19 mouse cellular contexts compared by ENCODE assay signal in the genomic region with DNA sequence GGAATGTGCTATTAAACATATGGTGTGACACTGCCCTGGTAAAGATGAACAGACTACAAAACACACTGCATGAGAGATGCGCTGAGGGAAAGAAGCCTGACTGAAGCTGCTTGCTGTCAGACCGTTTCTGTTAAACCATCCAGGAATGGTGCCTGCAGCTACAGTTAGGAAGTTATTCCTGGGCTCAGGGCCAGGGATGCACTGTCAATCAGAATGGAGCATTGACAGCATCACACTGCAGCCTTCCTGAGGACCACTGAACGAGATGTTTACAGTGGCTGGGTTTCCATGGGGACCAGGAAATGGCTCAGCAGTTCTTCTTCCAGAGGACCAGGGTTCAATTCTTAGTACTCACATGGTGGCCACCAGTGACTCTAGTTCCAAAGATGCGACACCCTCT.
DNase-seq lines count a peak whose midpoint lies in the region; ATAC-seq and TF ChIP-seq lines count a peak whose summit lies in the region.
"Had no signal": no experiment of that assay in that cellular context is flagged by ENCODE, and none has a peak within 500 bp of the region (broad histone marks: within the 10 kb centered on the region; RNA-seq: fewer than 3 reads in every experiment).

No protein-coding gene starts in this region.

- no peak overlapping the region for H3K9ac ChIP-seq in forebrain, postnatal 0 days
- H3K9ac ChIP-seq in limb, embryonic 11.5 days (ENCODE audit: low read length): no peak overlapping the region
- H3K9ac ChIP-seq in midbrain, embryonic 16.5 days (ENCODE audit: low read depth, low read length): no peak overlapping the region
- no peak overlapping the region for H3K9ac ChIP-seq in midbrain, postnatal 0 days (replicated peaks; ENCODE audit: low read length, poor library complexity, severe bottlenecking)
- H3K9ac ChIP-seq: embryonic facial prominence, embryonic 15.5 days; heart, embryonic 15.5 days; limb, embryonic 15.5 days; midbrain, embryonic 15.5 days had no signal

- H3K9me3 ChIP-seq in forebrain, postnatal 0 days (ENCODE audit: low read length): no peaks in the 10 kb centered on the region
- peaks cover 14% of the 10 kb centered on the region for H3K9me3 ChIP-seq in forebrain, embryonic 10.5 days
- H3K9me3 ChIP-seq in limb, embryonic 11.5 days (ENCODE audit: control insufficient read depth, low read length): peaks cover 4% of the 10 kb centered on the region
- no peaks in the 10 kb centered on the region for H3K9me3 ChIP-seq in limb, embryonic 10.5 days (replicated peaks)
- no peaks in the 10 kb centered on the region for H3K9me3 ChIP-seq in midbrain, embryonic 16.5 days (replicated peaks; ENCODE audit: control insufficient read depth, low read length, poor library complexity, severe bottlenecking)
- H3K9me3 ChIP-seq in midbrain, postnatal 0 days (ENCODE audit: low read length): no peaks in the 10 kb centered on the region
- H3K9me3 ChIP-seq: heart, embryonic 15.5 days; limb, embryonic 15.5 days; midbrain, embryonic 15.5 days had no signal

- H3K4me2 ChIP-seq in forebrain, postnatal 0 days (ENCODE audit: low read depth): no peak overlapping the region
- H3K4me2 ChIP-seq in limb, embryonic 11.5 days (ENCODE audit: low read depth, severe bottlenecking): no peak overlapping the region
- no peak overlapping the region for H3K4me2 ChIP-seq in midbrain, embryonic 16.5 days (ENCODE audit: low read length)
- no peak overlapping the region for H3K4me2 ChIP-seq in midbrain, postnatal 0 days (ENCODE audit: low read depth, low read length, poor library complexity, severe bottlenecking)
- H3K4me2 ChIP-seq: embryonic facial prominence, embryonic 15.5 days; heart, embryonic 15.5 days; limb, embryonic 15.5 days; midbrain, embryonic 15.5 days had no signal

- H3K4me3 ChIP-seq in forebrain, postnatal 0 days (ENCODE audit: low read depth, low read length): no peak overlapping the region
- H3K4me3 ChIP-seq in forebrain, embryonic 10.5 days: no peak overlapping the region
- no peak overlapping the region for H3K4me3 ChIP-seq in limb, embryonic 11.5 days (ENCODE audit: low read depth, low read length)
- no peak overlapping the region for H3K4me3 ChIP-seq in limb, embryonic 10.5 days
- no peak overlapping the region for H3K4me3 ChIP-seq in midbrain, embryonic 16.5 days (ENCODE audit: low read depth, low read length)
- H3K4me3 ChIP-seq in midbrain, postnatal 0 days (ENCODE audit: low read depth, low read length): no peak overlapping the region
- H3K4me3 ChIP-seq: embryonic facial prominence, embryonic 15.5 days; heart, embryonic 15.5 days; limb, embryonic 15.5 days; midbrain, embryonic 15.5 days had no signal

- peak; percentile 40 for DNase-seq in forebrain, postnatal 0 days
- DNase-seq in forebrain, embryonic 10.5 days (ENCODE audit: extremely low spot score, low spot score): no peak
- DNase-seq in limb, embryonic 11.5 days (ENCODE audit: low spot score): peak; percentile 18
- DNase-seq in limb, embryonic 10.5 days (ENCODE audit: low spot score): no peak
- DNase-seq in midbrain, postnatal 0 days (ENCODE audit: low spot score): no peak
- peak; percentile 4 for DNase-seq in c-Kit-positive CD71-positive TER-119-positive erythroid progenitor cells, embryonic 14.5 days (ENCODE audit: low spot score)
- DNase-seq: adrenal gland, adult 2 months; cerebellum, adult 11 months; cerebellum, postnatal 10 days; gastrocnemius, postnatal 36 days; kidney, adult 18-20 months; right cerebral cortex, adult 18-20 months had no signal

- H3K36me3 ChIP-seq in forebrain, postnatal 0 days (ENCODE audit: insufficient read depth): no peaks in the 10 kb centered on the region
- no peaks in the 10 kb centered on the region for H3K36me3 ChIP-seq in forebrain, embryonic 10.5 days (replicated peaks)
- H3K36me3 ChIP-seq in limb, embryonic 11.5 days (ENCODE audit: control insufficient read depth, insufficient read depth, low read length): no peaks in the 10 kb centered on the region
- no peaks in the 10 kb centered on the region for H3K36me3 ChIP-seq in limb, embryonic 10.5 days
- H3K36me3 ChIP-seq in midbrain, embryonic 16.5 days (ENCODE audit: control insufficient read depth, insufficient read depth, low read length): no peaks in the 10 kb centered on the region
- H3K36me3 ChIP-seq in midbrain, postnatal 0 days (ENCODE audit: insufficient read depth, low read length): no peaks in the 10 kb centered on the region
- H3K36me3 ChIP-seq: embryonic facial prominence, embryonic 15.5 days; heart, embryonic 15.5 days; limb, embryonic 15.5 days; midbrain, embryonic 15.5 days had no signal

- H3K4me1 ChIP-seq in forebrain, postnatal 0 days (ENCODE audit: insufficient read depth): no peaks in the 10 kb centered on the region
- peaks cover 44% of the 10 kb centered on the region for H3K4me1 ChIP-seq in forebrain, embryonic 10.5 days
- H3K4me1 ChIP-seq in limb, embryonic 11.5 days (ENCODE audit: control insufficient read depth, insufficient read depth, low read length): peaks cover 12% of the 10 kb centered on the region
- H3K4me1 ChIP-seq in limb, embryonic 10.5 days: peaks cover 35% of the 10 kb centered on the region
- peaks cover 22% of the 10 kb centered on the region for H3K4me1 ChIP-seq in midbrain, embryonic 16.5 days (ENCODE audit: control insufficient read depth, insufficient read depth, low read length)
- H3K4me1 ChIP-seq in midbrain, postnatal 0 days (ENCODE audit: insufficient read depth, low read length): no peaks in the 10 kb centered on the region
- H3K4me1 ChIP-seq: embryonic facial prominence, embryonic 15.5 days; limb, embryonic 15.5 days had no signal

- H3K27me3 ChIP-seq in forebrain, postnatal 0 days (ENCODE audit: insufficient read depth, low read length): no peaks in the 10 kb centered on the region
- no peaks in the 10 kb centered on the region for H3K27me3 ChIP-seq in forebrain, embryonic 10.5 days (ENCODE audit: poor library complexity, severe bottlenecking)
- H3K27me3 ChIP-seq in limb, embryonic 11.5 days (ENCODE audit: control insufficient read depth, insufficient read depth, low read length): no peaks in the 10 kb centered on the region
- H3K27me3 ChIP-seq in limb, embryonic 10.5 days (ENCODE audit: low read depth, poor library complexity, severe bottlenecking): peaks cover 16% of the 10 kb centered on the region
- H3K27me3 ChIP-seq in midbrain, embryonic 16.5 days (ENCODE audit: control insufficient read depth, insufficient read depth, low read depth, low read length): no peaks in the 10 kb centered on the region
- H3K27me3 ChIP-seq in midbrain, postnatal 0 days (ENCODE audit: insufficient read depth, low read length): no peaks in the 10 kb centered on the region
- H3K27me3 ChIP-seq: embryonic facial prominence, embryonic 15.5 days; heart, embryonic 15.5 days; limb, embryonic 15.5 days; midbrain, embryonic 15.5 days had no signal

- ATAC-seq in forebrain, postnatal 0 days: peak; percentile 68; the same call in 1 of the 2 replicates
- no peak for ATAC-seq in limb, embryonic 11.5 days (ENCODE audit: insufficient number of reproducible peaks, low FRiP score, low TSS enrichment, low read depth)
- ATAC-seq in midbrain, embryonic 16.5 days: peak; percentile 37; the same call in 1 of the 2 replicates
- ATAC-seq in midbrain, postnatal 0 days (ENCODE audit: low FRiP score): no peak
- ATAC-seq: midbrain, embryonic 15.5 days had no signal

- H3K27ac ChIP-seq in forebrain, postnatal 0 days (ENCODE audit: low read depth, low read length): no peak overlapping the region
- no peak overlapping the region for H3K27ac ChIP-seq in forebrain, embryonic 10.5 days
- H3K27ac ChIP-seq in limb, embryonic 11.5 days (replicated peaks; ENCODE audit: low read depth, low read length): no peak overlapping the region
- no peak overlapping the region for H3K27ac ChIP-seq in limb, embryonic 10.5 days
- H3K27ac ChIP-seq in midbrain, embryonic 16.5 days (ENCODE audit: low read length): no peak overlapping the region
- no peak overlapping the region for H3K27ac ChIP-seq in midbrain, postnatal 0 days (ENCODE audit: low read depth, low read length)
- H3K27ac ChIP-seq: embryonic facial prominence, embryonic 15.5 days; heart, embryonic 15.5 days; kidney, postnatal 0 days; limb, embryonic 15.5 days; midbrain, embryonic 15.5 days; stomach, postnatal 0 days had no signal

- 39% methylated on average over 4 of the region's 4 CpGs for WGBS in forebrain, postnatal 0 days
- 80% methylated on average over 4 of the region's 4 CpGs for WGBS in forebrain, embryonic 10.5 days
- WGBS in limb, embryonic 11.5 days: 77% methylated on average over 4 of the region's 4 CpGs
- 78% methylated on average over 4 of the region's 4 CpGs for WGBS in limb, embryonic 10.5 days
- WGBS in midbrain, embryonic 16.5 days: 47% methylated on average over 4 of the region's 4 CpGs
- 50% methylated on average over 4 of the region's 4 CpGs for WGBS in midbrain, postnatal 0 days

- no peak for TF ChIP-seq CTCF in forebrain, postnatal 0 days (IDR thresholded peaks at IDR 0.05; ENCODE audit: low read depth)
- TF ChIP-seq CTCF in midbrain, postnatal 0 days (IDR thresholded peaks at IDR 0.05): no peak

Comparison
In these comparisons a context has a peak if more than half of its experiments do, and no peak if none do; other contexts are left out.
1. ATAC-seq: peak in forebrain, postnatal 0 days (single experiment) and midbrain, embryonic 16.5 days (single experiment); none in limb, embryonic 11.5 days (single experiment) and midbrain, postnatal 0 days (single experiment).
2. DNase-seq: peak in forebrain, postnatal 0 days (single experiment), limb, embryonic 11.5 days (single experiment) and c-Kit-positive CD71-positive TER-119-positive erythroid progenitor cells, embryonic 14.5 days (single experiment); none in forebrain, embryonic 10.5 days (single experiment), limb, embryonic 10.5 days (single experiment) and midbrain, postnatal 0 days (single experiment).